ENCODE assay signal across 9 mouse cellular contexts in the genomic region with DNA sequence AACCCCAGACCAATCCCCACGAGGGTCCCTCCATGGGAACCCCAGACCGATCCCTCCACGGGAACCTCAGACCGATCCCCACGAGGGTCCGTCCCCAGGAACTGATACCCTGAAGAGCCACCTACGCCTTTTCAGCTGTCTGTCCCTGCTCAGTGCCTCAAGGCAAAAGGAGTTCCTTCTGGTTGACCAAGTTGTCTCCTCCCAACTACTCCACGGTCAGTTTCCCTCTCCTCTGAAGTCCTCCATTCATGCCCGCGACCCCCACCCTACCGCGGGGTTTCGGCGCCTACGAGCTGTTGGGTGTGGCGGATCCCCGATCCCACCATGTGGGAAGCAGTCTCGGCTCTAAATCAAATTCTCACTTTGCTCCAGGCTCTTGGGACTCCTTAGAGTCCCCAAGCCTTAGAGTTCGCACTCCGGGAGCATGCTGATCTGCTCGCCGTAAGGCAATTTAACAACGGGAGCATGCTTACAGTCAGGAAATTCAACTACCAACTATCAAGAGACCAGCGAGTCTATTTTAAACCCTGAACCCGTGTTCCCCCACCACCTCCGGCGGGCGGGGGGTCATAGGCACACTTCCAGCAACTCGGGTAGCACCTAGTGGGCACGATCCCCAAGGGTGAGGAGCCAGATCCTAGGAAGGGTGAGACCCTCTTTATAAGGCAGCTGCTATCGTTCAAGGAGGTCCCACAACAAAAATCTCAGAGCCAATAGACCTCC. TPM values are rescaled to one million over a fixed set of nuclear protein-coding genes. Genes with fewer than 3 reads are reported as not detected.
DNase-seq lines count a peak whose midpoint lies in the region; ATAC-seq lines count a peak whose summit lies in the region.
"Had no signal": no experiment of that assay in that cellular context is flagged by ENCODE, and none has a peak within 500 bp of the region (broad histone marks: within the 10 kb centered on the region; RNA-seq: fewer than 3 reads in every experiment).

No protein-coding gene starts in this region.

- H3K27ac ChIP-seq in brown adipose tissue, adult 24 weeks (replicated peaks; ENCODE audit: low read depth, low read length): no peak overlapping the region
- peak overlapping the region; percentile 91 for H3K27ac ChIP-seq in heart, embryonic 13.5 days (replicated peaks)
- 0 out of 2 replicates have a peak overlapping the region, but pooled peaks have one; percentile 7 for H3K27ac ChIP-seq in liver, embryonic 13.5 days

- no peaks in the 10 kb centered on the region for H3K4me1 ChIP-seq in brown adipose tissue, adult 24 weeks (ENCODE audit: control insufficient read depth, insufficient read depth, insufficient read length, low read length)
- peaks cover 33% of the 10 kb centered on the region for H3K4me1 ChIP-seq in heart, embryonic 13.5 days
- H3K4me1 ChIP-seq in liver, embryonic 13.5 days (replicated peaks): peaks cover 13% of the 10 kb centered on the region

- WGBS in heart, embryonic 13.5 days: 42% methylated on average over 31 of the region's 31 CpGs
- WGBS in liver, embryonic 13.5 days (ENCODE audit: insufficient replicate concordance): 49% methylated on average over 31 of the region's 31 CpGs

- H3K27me3 ChIP-seq in heart, embryonic 13.5 days (replicated peaks): no peaks in the 10 kb centered on the region
- H3K27me3 ChIP-seq in liver, embryonic 13.5 days: peaks cover 32% of the 10 kb centered on the region

- no peaks in the 10 kb centered on the region for H3K36me3 ChIP-seq in heart, embryonic 13.5 days
- no peaks in the 10 kb centered on the region for H3K36me3 ChIP-seq in liver, embryonic 13.5 days

- peak overlapping the region; percentile 68 for H3K4me2 ChIP-seq in heart, embryonic 13.5 days
- peak overlapping the region; percentile 51 for H3K4me2 ChIP-seq in liver, embryonic 13.5 days

- ATAC-seq in heart, embryonic 13.5 days (ENCODE audit: extremely low read depth, insufficient number of reproducible peaks, low FRiP score, low TSS enrichment): no peak
- no peak for ATAC-seq in liver, embryonic 13.5 days (ENCODE audit: low read depth)

- peak overlapping the region; percentile 33; the same call in 1 of the 2 replicates for H3K4me3 ChIP-seq in brown adipose tissue, adult 24 weeks (ENCODE audit: insufficient read depth, low read depth, low read length)
- H3K4me3 ChIP-seq in heart, embryonic 13.5 days: peak overlapping the region; percentile 69
- H3K4me3 ChIP-seq in liver, embryonic 13.5 days (replicated peaks): peak overlapping the region; percentile 50

- H3K9ac ChIP-seq in heart, embryonic 13.5 days: peak overlapping the region; percentile 93
- peak overlapping the region; percentile 55 for H3K9ac ChIP-seq in liver, embryonic 13.5 days

- H3K9me3 ChIP-seq in heart, embryonic 13.5 days: peaks cover 21% of the 10 kb centered on the region
- peaks cover 8% of the 10 kb centered on the region for H3K9me3 ChIP-seq in liver, embryonic 13.5 days (replicated peaks)

- peak; percentile 51 for DNase-seq in 3T3-L1 (ENCODE audit: low read depth, low spot score)
- DNase-seq in liver, embryonic 13.5 days: no peak
- no peak for DNase-seq in right cerebral cortex, postnatal 4 days
- no peak for DNase-seq in adrenal gland, postnatal 4 days (ENCODE audit: low spot score in 2 of 2)
- DNase-seq in spleen, adult 18-20 months: no peak
- DNase-seq in frontal cortex, postnatal 14 days (ENCODE audit: low spot score in 2 of 2): no peak
- DNase-seq: kidney, postnatal 36 days had no signal

RNA-seq across cellular contexts. Expression of a gene that starts 0.8 kb away (rescaled TPM):
- polyA plus RNA-seq in brown adipose tissue, adult 24 weeks (2012; ENCODE audit: insufficient read depth, insufficient read length, missing spikeins): 0.75 and 1.4 TPM in 2 replicates
- 110 and 111 TPM in 2 replicates for polyA plus RNA-seq in heart, embryonic 13.5 days (2015; fragmentation: Nextera tagmentation; extraction: Ambion mirVana)
- polyA plus RNA-seq in liver, embryonic 13.5 days (2015; fragmentation: Nextera tagmentation; extraction: Ambion mirVana): 38.3 and 50.7 TPM in 2 replicates
- 10 to 100 TPM; 30.2 to 62.8 TPM for total RNA-seq in adrenal gland, postnatal 4 days (2021)

Comparison
In these comparisons a context has a peak if more than half of its experiments do, and no peak if none do; other contexts are left out.
1. RNA of a gene that starts 0.8 kb away (polyA plus RNA-seq): 110 to 111 TPM in heart, embryonic 13.5 days and 38.3 to 50.7 TPM in liver, embryonic 13.5 days; 0.75 to 1.4 TPM in brown adipose tissue, adult 24 weeks; every median in the first group is over 10 times any median in the second.
2. Peak in every context shown above with its lines, with median percentiles within 50 percentile points of each other: H3K4me3 ChIP-seq.